Mouse (Mus musculus): ENCODE measurements around the gene Vmn1r40. TPM values are rescaled to one million over a fixed set of nuclear protein-coding genes. Genes with fewer than 3 reads are reported as not detected.
A peak's percentile ranks its signal among the peaks of the same experiment; 100 is the strongest.

Vmn1r40 gene
- total RNA-seq (2021), result not detected

- DNase-seq (ENCODE audit: low spot score), result no peak
- intact Hi-C loops (cut with DNase I), result no loop called here
Observed at GRCm38 (mm10) chr6:89707240-89707639, at the start of gene Vmn1r40. TSS of gene Vmn1r40 (plus strand) at chr6:89707540.

GRCm38 (mm10) chr6:89658342-89658741 is 49.0 kb upstream of the Vmn1r40 start:
- no peak for DNase-seq (ENCODE audit: low spot score)
- intact Hi-C loops (cut with DNase I), result no loop called here

- no peak for DNase-seq (ENCODE audit: low spot score)
- intact Hi-C loops (cut with DNase I), result no loop called here
Observed at GRCm38 (mm10) chr6:89658931-89659330, 48.4 kb upstream of the Vmn1r40 start.

GRCm38 (mm10) chr6:89659692-89660423 is 47.5 kb upstream of the Vmn1r40 start:
- DNase-seq (ENCODE audit: low spot score), result no peak
- intact Hi-C loops (cut with DNase I), result no loop called here

GRCm38 (mm10) chr6:89660490-89660889 is 46.9 kb upstream of the Vmn1r40 start:
- no peak for DNase-seq (ENCODE audit: low spot score)
- intact Hi-C loops (cut with DNase I), result no loop called here

GRCm38 (mm10) chr6:89662521-89662920 is 44.8 kb upstream of the Vmn1r40 start:
- DNase-seq (ENCODE audit: low spot score), result no peak
- intact Hi-C loops (cut with DNase I), result no loop called here

- DNase-seq (ENCODE audit: low spot score), result no peak
- intact Hi-C loops (cut with DNase I), result no loop called here
Observed at GRCm38 (mm10) chr6:89665155-89665554, 42.2 kb upstream of the Vmn1r40 start.

GRCm38 (mm10) chr6:89665667-89666066 is 41.7 kb upstream of the Vmn1r40 start:
- no peak for DNase-seq (ENCODE audit: low spot score)
- intact Hi-C loops (cut with DNase I), result no loop called here

- no peak for DNase-seq (ENCODE audit: low spot score)
- intact Hi-C loops (cut with DNase I), result no loop called here
Observed at GRCm38 (mm10) chr6:89666976-89667375, 40.4 kb upstream of the Vmn1r40 start.

- intact Hi-C loops (cut with DNase I), result no loop called here
- no peak for DNase-seq (ENCODE audit: low spot score)
Observed at GRCm38 (mm10) chr6:89669556-89669955, 37.8 kb upstream of the Vmn1r40 start.

- intact Hi-C loops (cut with DNase I), result loop anchor here (10.0 kb wide), 1 partner anchor 753 kb away; the partner anchor contains the start of gene Cfap100
- no peak for DNase-seq (ENCODE audit: low spot score)
Observed at GRCm38 (mm10) chr6:89671431-89671830, 35.9 kb upstream of the Vmn1r40 start.

GRCm38 (mm10) chr6:89672641-89673040 is 34.7 kb upstream of the Vmn1r40 start:
- intact Hi-C loops (cut with DNase I), result loop anchor here (10.0 kb wide), 1 partner anchor 752 kb away; the partner anchor contains the start of gene Cfap100
- no peak for DNase-seq (ENCODE audit: low spot score)

- intact Hi-C loops (cut with DNase I), result loop anchor here (10.0 kb wide), 1 partner anchor 752 kb away; the partner anchor contains the start of gene Cfap100
- no peak for DNase-seq (ENCODE audit: low spot score)
Observed at GRCm38 (mm10) chr6:89673135-89673780, 34.1 kb upstream of the Vmn1r40 start.

- no peak for DNase-seq (ENCODE audit: low spot score)
- intact Hi-C loops (cut with DNase I), result loop anchor here (10.0 kb wide), 1 partner anchor 746 kb away; the partner anchor contains the start of gene Cfap100
Observed at GRCm38 (mm10) chr6:89678522-89678921, 28.8 kb upstream of the Vmn1r40 start.

GRCm38 (mm10) chr6:89679291-89679835 is 28.0 kb upstream of the Vmn1r40 start:
- intact Hi-C loops (cut with DNase I), result loop anchor here (10.0 kb wide), 1 partner anchor 745 kb away; the partner anchor contains the start of gene Cfap100
- DNase-seq (ENCODE audit: low spot score), result peak; percentile 8

- peak; percentile 31 for DNase-seq (ENCODE audit: low spot score)
- intact Hi-C loops (cut with DNase I), result loop anchor here (10.0 kb wide), 2 partner anchors 305 to 645 kb away; partner anchors contain the start of gene Chst13
Observed at GRCm38 (mm10) chr6:89680155-89680554, 27.2 kb upstream of the Vmn1r40 start.

GRCm38 (mm10) chr6:89684231-89684630 is 23.1 kb upstream of the Vmn1r40 start:
- intact Hi-C loops (cut with DNase I), result loop anchor here (10.0 kb wide), 2 partner anchors 301 to 641 kb away; partner anchors contain the start of gene Chst13
- DNase-seq (ENCODE audit: low spot score), result no peak

GRCm38 (mm10) chr6:89687100-89687499 is 20.2 kb upstream of the Vmn1r40 start:
- intact Hi-C loops (cut with DNase I), result loop anchor here (10.0 kb wide), 2 partner anchors 298 to 638 kb away; partner anchors contain the start of gene Chst13
- DNase-seq (ENCODE audit: low spot score), result no peak

- DNase-seq (ENCODE audit: low spot score), result no peak
- intact Hi-C loops (cut with DNase I), result no loop called here
Observed at GRCm38 (mm10) chr6:89706624-89707023, 716 bp upstream of the Vmn1r40 start.

- intact Hi-C loops (cut with DNase I), result no loop called here
Observed at GRCm38 (mm10) chr6:89718051-89718450, 10.7 kb downstream of the Vmn1r40 start.

GRCm38 (mm10) chr6:89740466-89740865 is 33.1 kb downstream of the Vmn1r40 start, which contains the start of gene Vmn1r41:
TSS of gene Vmn1r41 (plus strand) at chr6:89740766.
- intact Hi-C loops (cut with DNase I), result no loop called here

More at GRCm38 (mm10) chr6:89718051-89718450, 10.7 kb downstream of the Vmn1r40 start:
- DNase-seq (ENCODE audit: low spot score), result no peak

More at GRCm38 (mm10) chr6:89740466-89740865, 33.1 kb downstream of the Vmn1r40 start, which contains the start of gene Vmn1r41:
- no peak for DNase-seq (ENCODE audit: low spot score)

Data from heart, postnatal 25 days (tissue).